Mouse (Mus musculus): Measurements from ENCODE around the gene Rps10. TPM values are rescaled to one million over a fixed set of nuclear protein-coding genes. Genes with fewer than 3 reads are reported as not detected.

Rps10 gene
- polyA plus RNA-seq, 2 experiments = 712 to 1,128 TPM

DNA sequence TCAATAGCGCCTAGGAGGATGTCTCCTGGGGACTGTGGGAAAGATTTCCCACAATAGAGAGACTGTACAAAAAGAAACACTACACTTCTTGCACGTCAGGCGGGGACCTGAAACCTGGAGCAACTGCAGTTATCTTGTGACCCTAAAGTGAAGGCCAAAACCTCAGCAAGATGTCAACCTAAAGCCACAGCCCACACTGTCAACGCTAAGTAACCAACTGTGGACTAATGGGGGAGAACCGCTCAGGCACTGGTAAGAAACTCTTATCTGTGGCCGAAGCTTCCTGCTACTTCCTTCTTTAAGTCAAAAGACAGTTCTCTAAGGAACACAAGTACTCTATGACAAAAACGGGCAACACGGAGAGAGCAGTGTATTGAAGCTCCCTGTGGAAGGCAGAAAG is 48.2 kb downstream of the Rps10 start:
- H3K36me3 ChIP-seq (replicated peaks; ENCODE audit: control insufficient read depth, insufficient read depth, low read depth) = no peaks in the 10 kb centered on the region
- H3K27me3 ChIP-seq (ENCODE audit: control insufficient read depth, insufficient read depth, low read length) = no peaks in the 10 kb centered on the region
- H3K4me3 ChIP-seq (ENCODE audit: insufficient read depth in 1 of 2, low read depth in 2 of 2, low read length in 2 of 2) = no peak overlapping the region
- ATAC-seq (ENCODE audit: insufficient read depth) (no peak), DNase-seq (ENCODE audit: low read depth in 3 of 3, low spot score in 3 of 3) (no peak)
- 11% methylated on average over 8 of the region's 8 CpGs for WGBS (ENCODE audit: insufficient replicate concordance)
- peaks cover 0 to 13% of the 10 kb centered on the region in 2 experiments for H3K4me1 ChIP-seq (replicated peaks; ENCODE audit: control insufficient read depth in 2 of 2, insufficient read depth in 2 of 2, low read length in 1 of 2)
- no peak for TF ChIP-seq CTCF (IDR thresholded peaks at IDR 0.05; ENCODE audit: low read depth)
- no peak for TF ChIP-seq EP300 (IDR thresholded peaks at IDR 0.05; ENCODE audit: low read depth)
- no peak overlapping the region for H3K27ac ChIP-seq
- H3K9me3 ChIP-seq (ENCODE audit: control insufficient read depth, low read length) = no peaks in the 10 kb centered on the region
- no peak overlapping the region for H3K4me2 ChIP-seq (ENCODE audit: low read depth)
- no peak overlapping the region for H3K9ac ChIP-seq (replicated peaks)

DNA sequence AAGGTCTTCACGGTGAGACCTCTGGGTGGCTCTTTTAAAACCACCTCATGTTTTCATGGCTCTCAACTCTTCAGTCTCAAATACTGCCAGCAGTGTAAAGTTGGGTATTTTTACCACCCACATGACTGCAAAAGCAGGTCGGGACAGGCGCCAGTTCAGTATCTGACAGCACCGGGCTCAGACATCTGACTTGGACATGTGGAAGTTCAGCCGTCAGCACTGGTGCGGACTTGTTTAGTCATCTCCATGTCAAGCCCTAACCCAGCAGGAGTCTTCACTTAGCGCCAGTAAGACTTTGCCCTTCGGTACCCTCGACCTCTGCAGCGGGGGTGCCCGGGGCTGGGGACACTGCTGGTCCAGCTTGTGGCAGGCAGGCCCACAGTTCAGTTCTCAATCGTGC is 49.2 kb downstream of the Rps10 start:
- ATAC-seq (ENCODE audit: insufficient read depth) = no peak
- WGBS (ENCODE audit: insufficient replicate concordance) = 55% methylated on average over 12 of the region's 12 CpGs
- H3K4me3 ChIP-seq (ENCODE audit: insufficient read depth in 1 of 2, low read depth in 2 of 2, low read length in 2 of 2) = no peak overlapping the region
- no peak for DNase-seq (ENCODE audit: low read depth in 3 of 3, low spot score in 3 of 3)
- no peak overlapping the region for H3K9ac ChIP-seq (replicated peaks)
- H3K4me2 ChIP-seq (ENCODE audit: low read depth) = no peak overlapping the region
- H3K9me3 ChIP-seq (ENCODE audit: control insufficient read depth, low read length) = no peaks in the 10 kb centered on the region
- H3K36me3 ChIP-seq (replicated peaks; ENCODE audit: control insufficient read depth, insufficient read depth, low read depth) = no peaks in the 10 kb centered on the region
- TF ChIP-seq EP300 (IDR thresholded peaks at IDR 0.05; ENCODE audit: low read depth) (no peak), CTCF (IDR thresholded peaks at IDR 0.05; ENCODE audit: low read depth) (no peak)
- peaks cover 0 to 17% of the 10 kb centered on the region in 2 experiments for H3K4me1 ChIP-seq (replicated peaks; ENCODE audit: control insufficient read depth in 2 of 2, insufficient read depth in 2 of 2, low read length in 1 of 2)
- no peaks in the 10 kb centered on the region for H3K27me3 ChIP-seq (ENCODE audit: control insufficient read depth, insufficient read depth, low read length)
- H3K27ac ChIP-seq = no peak overlapping the region

DNA sequence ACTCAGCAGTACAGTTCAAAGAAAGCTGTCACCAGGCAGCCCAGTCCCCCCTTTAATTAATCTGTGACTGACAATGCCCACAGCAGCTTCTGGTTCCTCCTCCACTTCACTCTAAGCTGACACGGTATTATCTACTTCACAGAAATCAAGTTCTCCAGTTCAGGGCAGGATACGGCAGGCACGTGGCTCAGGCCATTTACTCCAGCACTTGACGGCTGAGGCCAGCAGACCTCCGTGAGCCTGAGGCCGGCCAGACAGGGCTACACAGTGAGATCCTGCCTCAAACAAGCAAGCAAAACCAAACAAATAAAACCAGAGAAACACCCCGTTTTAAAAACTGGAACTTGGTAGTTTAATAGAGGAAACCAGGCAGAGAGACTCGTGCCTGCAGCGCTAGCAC is 49.8 kb downstream of the Rps10 start:
- ATAC-seq (ENCODE audit: insufficient read depth) (no peak), DNase-seq (ENCODE audit: low read depth in 3 of 3, low spot score in 3 of 3) (no peak)
- H3K9me3 ChIP-seq (ENCODE audit: control insufficient read depth, low read length) = no peaks in the 10 kb centered on the region
- no peaks in the 10 kb centered on the region for H3K36me3 ChIP-seq (replicated peaks; ENCODE audit: control insufficient read depth, insufficient read depth, low read depth)
- H3K4me3 ChIP-seq (ENCODE audit: insufficient read depth in 1 of 2, low read depth in 2 of 2, low read length in 2 of 2) = no peak overlapping the region
- 43% methylated on average over 9 of the region's 9 CpGs for WGBS (ENCODE audit: insufficient replicate concordance)
- H3K4me1 ChIP-seq (replicated peaks; ENCODE audit: control insufficient read depth in 2 of 2, insufficient read depth in 2 of 2, low read length in 1 of 2) = peaks cover 0 to 19% of the 10 kb centered on the region in 2 experiments
- H3K4me2 ChIP-seq (ENCODE audit: low read depth) = no peak overlapping the region
- TF ChIP-seq EP300 (IDR thresholded peaks at IDR 0.05; ENCODE audit: low read depth) = no peak
- TF ChIP-seq CTCF (IDR thresholded peaks at IDR 0.05; ENCODE audit: low read depth) = no peak
- no peaks in the 10 kb centered on the region for H3K27me3 ChIP-seq (ENCODE audit: control insufficient read depth, insufficient read depth, low read length)
- H3K9ac ChIP-seq (replicated peaks) = no peak overlapping the region
- no peak overlapping the region for H3K27ac ChIP-seq

DNA sequence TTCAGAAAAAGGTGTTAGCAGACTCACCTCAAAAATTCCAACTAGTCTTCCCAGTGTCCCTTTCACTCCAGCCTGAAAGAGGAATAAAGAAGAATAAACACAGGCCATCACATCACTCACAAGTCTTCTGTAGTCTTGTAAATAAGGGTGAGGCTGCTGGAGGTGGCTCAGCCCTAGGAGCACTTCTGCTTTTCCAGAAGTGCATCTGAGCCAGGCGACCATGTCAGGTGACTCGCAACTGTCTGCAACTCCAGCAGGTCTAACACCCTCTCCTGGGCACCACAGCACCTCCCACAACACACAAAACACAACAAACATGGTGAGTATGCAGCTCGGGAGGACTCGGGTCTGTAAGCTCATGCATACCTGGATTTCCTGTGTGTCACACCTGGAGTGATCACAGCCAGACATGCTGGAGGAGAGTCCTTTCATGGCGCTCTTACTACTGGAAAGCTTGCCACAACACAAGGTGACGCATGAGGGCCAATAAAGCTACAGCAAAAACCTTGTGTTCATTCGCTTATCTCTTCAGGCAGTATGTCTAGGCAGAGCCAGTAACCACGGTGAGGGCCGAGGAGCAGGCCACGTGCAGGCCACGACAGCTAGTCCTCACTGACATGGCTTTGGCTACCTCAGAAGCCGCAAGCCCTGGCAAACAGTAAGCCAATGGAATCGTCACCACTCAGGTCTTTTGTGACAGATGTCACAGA is 53.1 kb downstream of the Rps10 start:
- H3K36me3 ChIP-seq (replicated peaks; ENCODE audit: control insufficient read depth, insufficient read depth, low read depth) = peaks cover 2% of the 10 kb centered on the region; the same call in 1 of the 2 replicates

More for the DNA sequence above, 53.1 kb downstream of the Rps10 start:
- Histone ChIP-seq H3K4me3 (ENCODE audit: insufficient read depth in 1 of 2, low read depth in 2 of 2, low read length in 2 of 2) (no peak overlapping the region), H3K4me2 (ENCODE audit: low read depth) (no peak overlapping the region), H3K9ac (replicated peaks) (no peak overlapping the region; the same call in 1 of the 2 replicates), H3K4me1 (replicated peaks; ENCODE audit: control insufficient read depth in 2 of 2, insufficient read depth in 2 of 2, low read length in 1 of 2) (peaks cover 0 to 27% of the 10 kb centered on the region in 2 experiments), H3K27ac (no peak overlapping the region), H3K9me3 (ENCODE audit: control insufficient read depth, low read length) (no peaks in the 10 kb centered on the region), H3K27me3 (ENCODE audit: control insufficient read depth, insufficient read depth, low read length) (no peaks in the 10 kb centered on the region)
- TF ChIP-seq CTCF (IDR thresholded peaks at IDR 0.05; ENCODE audit: low read depth) (no peak), EP300 (IDR thresholded peaks at IDR 0.05; ENCODE audit: low read depth) (no peak)
- WGBS (ENCODE audit: insufficient replicate concordance) = 32% methylated on average over 13 of the region's 13 CpGs
- no peak for DNase-seq (ENCODE audit: low read depth in 3 of 3, low spot score in 3 of 3)
- peak; percentile 73 for ATAC-seq (ENCODE audit: insufficient read depth)

Other genes with a start within 250 kb of the Rps10 start
- 0.01 and 0.04 TPM in 2 replicates for gene Grm4, start 115.3 kb downstream of the Rps10 start, polyA plus RNA-seq (2012; rRNA removed)
- gene Grm4, start 115.3 kb downstream of the Rps10 start, polyA plus RNA-seq (2014; fragmentation: Nextera tagmentation; extraction: Ambion mirVana) = not detected in 2 replicates
- gene Hmga1, start 80.2 kb downstream of the Rps10 start, polyA plus RNA-seq (2012; rRNA removed) = 149 and 182 TPM in 2 replicates
- 162 and 180 TPM in 2 replicates for gene Hmga1, start 80.2 kb downstream of the Rps10 start, polyA plus RNA-seq (2014; fragmentation: Nextera tagmentation; extraction: Ambion mirVana)
- gene AI413582, start 70.9 kb downstream of the Rps10 start, polyA plus RNA-seq (2012; rRNA removed) = 9.9 and 11.7 TPM in 2 replicates
- gene AI413582, start 70.9 kb downstream of the Rps10 start, polyA plus RNA-seq (2014; fragmentation: Nextera tagmentation; extraction: Ambion mirVana) = 15.2 and 18.9 TPM in 2 replicates
- 15.3 and 20.9 TPM in 2 replicates for gene Nudt3, start 13.2 kb downstream of the Rps10 start, polyA plus RNA-seq (2012; rRNA removed)
- 10.3 and 10.7 TPM in 2 replicates for gene Nudt3, start 13.2 kb downstream of the Rps10 start, polyA plus RNA-seq (2014; fragmentation: Nextera tagmentation; extraction: Ambion mirVana)
- gene RPS10-NUDT3, start 1.4 kb downstream of the Rps10 start, polyA plus RNA-seq (2012; rRNA removed) = not detected in 2 replicates
- gene RPS10-NUDT3, start 1.4 kb downstream of the Rps10 start, polyA plus RNA-seq (2014; fragmentation: Nextera tagmentation; extraction: Ambion mirVana) = not detected in 2 replicates
- 0.03 and 0.08 TPM in 2 replicates for gene Pacsin1, start 18.8 kb upstream of the Rps10 start, polyA plus RNA-seq (2012; rRNA removed)
- gene Pacsin1, start 18.8 kb upstream of the Rps10 start, polyA plus RNA-seq (2014; fragmentation: Nextera tagmentation; extraction: Ambion mirVana) = 0.14 TPM in 1 of 2 replicates, not detected in the other
- not detected in 2 replicates for gene Spdef, start 92.3 kb upstream of the Rps10 start, polyA plus RNA-seq (2012; rRNA removed)
- not detected in 2 replicates for gene Spdef, start 92.3 kb upstream of the Rps10 start, polyA plus RNA-seq (2014; fragmentation: Nextera tagmentation; extraction: Ambion mirVana)
- gene D17Wsu92e, start 184.0 kb upstream of the Rps10 start, polyA plus RNA-seq (2012; rRNA removed) = 20.6 and 24.2 TPM in 2 replicates
- 10.7 and 14.1 TPM in 2 replicates for gene D17Wsu92e, start 184.0 kb upstream of the Rps10 start, polyA plus RNA-seq (2014; fragmentation: Nextera tagmentation; extraction: Ambion mirVana)
- 85.1 and 105 TPM in 2 replicates for gene Snrpc, start 201.5 kb upstream of the Rps10 start, polyA plus RNA-seq (2012; rRNA removed)
- gene Snrpc, start 201.5 kb upstream of the Rps10 start, polyA plus RNA-seq (2014; fragmentation: Nextera tagmentation; extraction: Ambion mirVana) = 145 and 150 TPM in 2 replicates
- 2.9 and 3.1 TPM in 2 replicates for gene Uhrf1bp1, start 219.8 kb upstream of the Rps10 start, polyA plus RNA-seq (2012; rRNA removed)
- gene Uhrf1bp1, start 219.8 kb upstream of the Rps10 start, polyA plus RNA-seq (2014; fragmentation: Nextera tagmentation; extraction: Ambion mirVana) = 1.8 and 2.4 TPM in 2 replicates

Data from liver, embryonic 14.5 days (tissue).